Mouse (Mus musculus) ES-Bruce4 (cell line): ENCODE data around the gene Clec4b2.

ENCODE experiments used
- CTCF ChIP-seq: IDR thresholded peaks from one replicate; pipeline ENCODE4 v1.8.1; 2011; ENCODE audit warnings: low read depth, low read length
- POLR2A ChIP-seq: IDR thresholded peaks from one replicate; pipeline ENCODE4 v1.8.1; 2011; ENCODE audit warnings: low read length; ENCODE audit not compliant: insufficient read depth

DNA sequence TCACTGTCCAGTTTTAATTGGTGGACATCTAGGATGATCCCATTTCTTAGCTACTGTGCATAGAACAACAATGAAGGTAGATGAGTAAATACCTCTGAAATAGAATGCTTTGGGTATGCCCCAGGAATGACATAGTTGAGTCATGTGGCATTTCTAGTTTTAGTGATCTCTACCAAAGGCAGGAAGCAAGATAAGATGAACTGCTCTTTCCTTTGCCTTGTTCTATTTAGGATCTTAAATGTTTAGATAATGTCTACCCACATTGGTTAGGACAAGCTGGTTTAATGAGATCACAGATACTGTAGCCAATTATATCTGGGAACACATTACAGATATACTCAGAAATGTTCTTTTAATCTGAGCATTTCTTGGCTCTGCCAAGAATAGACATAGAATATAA is 64.9 kb downstream of the Clec4b2 start:
- TF ChIP-seq CTCF: no peak
- no peak for TF ChIP-seq POLR2A
